Mouse (Mus musculus): Measurements from ENCODE around the gene Gm10073.
"Not testable (repeated sequence)": the region's sequence is repeated elsewhere in the genome, so short reads cannot be mapped to it uniquely, and the experiment has no call there.

- not testable (repeated sequence) for TF ChIP-seq CTCF, POLR2A (IDR thresholded peaks at IDR 0.05; ENCODE audit: insufficient read depth, low read depth, low read length)
Measured at GRCm38 (mm10) chr8:106573168-106573567, at the start of gene Gm10073.

Data from olfactory bulb, adult 2 months (tissue).